Mouse (Mus musculus): ENCODE measurements around the gene Ptprn2. TPM values are rescaled to one million over a fixed set of nuclear protein-coding genes. Genes with fewer than 3 reads are reported as not detected.

The Ptprn2 gene
- polyA plus RNA-seq, 1 experiment from 2014 or later = 0.30 TPM

DNA sequence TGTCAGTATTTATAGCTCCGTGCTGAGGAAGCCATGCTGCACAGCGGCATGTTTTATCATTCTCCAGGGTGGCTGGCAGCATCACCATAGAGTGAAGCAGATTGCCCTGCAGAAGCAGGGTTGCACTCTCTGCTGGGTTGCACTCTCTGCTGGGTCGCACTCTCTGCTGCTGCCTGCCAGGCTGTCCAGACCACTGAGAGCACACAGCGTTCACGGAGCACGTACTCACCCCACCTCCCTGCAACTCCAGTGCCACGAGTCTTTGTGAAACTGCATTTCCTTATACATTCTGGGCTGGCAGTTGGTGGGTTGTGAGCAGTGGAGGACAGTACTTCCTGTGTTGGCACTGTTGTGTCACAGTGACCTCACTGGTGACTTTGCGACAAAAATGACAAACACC is 108.9 kb downstream of the Ptprn2 start:
- no peaks in the 10 kb centered on the region for H3K4me1 ChIP-seq (ENCODE audit: insufficient read depth)
- no peak for DNase-seq
- no peak for TF ChIP-seq CTCF (IDR thresholded peaks at IDR 0.05; ENCODE audit: low read depth)
- 75% methylated on average over 8 of the region's 8 CpGs for WGBS
- no peaks in the 10 kb centered on the region for H3K9me3 ChIP-seq (ENCODE audit: low read depth, low read length)
- H3K27me3 ChIP-seq (ENCODE audit: insufficient read depth, low read length) = no peaks in the 10 kb centered on the region
- H3K9ac ChIP-seq = no peak overlapping the region
- no peak overlapping the region for H3K4me3 ChIP-seq (ENCODE audit: low read depth, low read length)
- no peak for ATAC-seq (ENCODE audit: insufficient read depth)
- H3K36me3 ChIP-seq (ENCODE audit: insufficient read depth) = no peaks in the 10 kb centered on the region
- H3K27ac ChIP-seq (ENCODE audit: low read depth) = no peak overlapping the region
- H3K4me2 ChIP-seq = no peak overlapping the region

DNA sequence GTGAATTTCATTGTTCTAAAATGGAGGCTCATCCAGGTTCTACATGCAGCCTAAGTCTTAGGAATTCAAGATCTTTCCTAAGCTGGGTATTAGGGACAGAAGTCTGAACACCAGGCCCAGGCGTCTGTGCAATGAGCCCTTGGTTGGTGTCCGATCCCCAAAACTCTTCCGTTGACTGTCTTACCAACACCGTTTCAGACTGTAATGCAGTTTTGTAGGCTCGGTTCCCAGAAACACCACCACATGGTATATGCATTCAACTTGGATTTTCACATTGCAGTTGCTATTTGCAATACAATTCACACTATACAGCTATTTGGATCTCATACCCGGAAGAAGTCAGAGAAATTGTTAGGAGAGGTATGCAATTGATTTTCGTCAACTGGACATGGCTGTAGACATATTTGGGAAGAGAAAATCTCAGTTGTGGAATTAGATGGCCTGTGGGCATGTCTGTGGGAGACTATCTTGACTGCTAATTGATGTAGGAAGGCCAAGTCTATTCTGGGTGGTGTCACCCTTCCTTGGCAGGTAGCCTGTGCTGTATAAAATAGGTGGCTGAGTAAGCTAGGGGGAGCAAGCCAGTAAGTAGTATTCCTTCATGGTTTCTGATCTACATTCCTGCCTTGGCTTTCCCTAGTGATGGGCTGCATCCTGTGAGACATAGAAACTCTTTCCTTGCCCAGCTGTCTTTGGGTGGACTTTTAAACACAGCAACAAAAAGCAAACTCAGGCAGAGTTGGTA is 109.5 kb downstream of the Ptprn2 start:
- TF ChIP-seq CTCF (IDR thresholded peaks at IDR 0.05; ENCODE audit: low read depth) = no peak
- Histone ChIP-seq H3K4me3 (ENCODE audit: low read depth, low read length) (no peak overlapping the region), H3K4me2 (no peak overlapping the region), H3K9me3 (ENCODE audit: low read depth, low read length) (no peaks in the 10 kb centered on the region), H3K36me3 (ENCODE audit: insufficient read depth) (no peaks in the 10 kb centered on the region), H3K4me1 (ENCODE audit: insufficient read depth) (no peaks in the 10 kb centered on the region), H3K27ac (ENCODE audit: low read depth) (no peak overlapping the region), H3K27me3 (ENCODE audit: insufficient read depth, low read length) (no peaks in the 10 kb centered on the region), H3K9ac (no peak overlapping the region)
- WGBS = 89% methylated on average over 7 of the region's 7 CpGs
- DNase-seq (no peak), ATAC-seq (ENCODE audit: insufficient read depth) (no peak)

DNA sequence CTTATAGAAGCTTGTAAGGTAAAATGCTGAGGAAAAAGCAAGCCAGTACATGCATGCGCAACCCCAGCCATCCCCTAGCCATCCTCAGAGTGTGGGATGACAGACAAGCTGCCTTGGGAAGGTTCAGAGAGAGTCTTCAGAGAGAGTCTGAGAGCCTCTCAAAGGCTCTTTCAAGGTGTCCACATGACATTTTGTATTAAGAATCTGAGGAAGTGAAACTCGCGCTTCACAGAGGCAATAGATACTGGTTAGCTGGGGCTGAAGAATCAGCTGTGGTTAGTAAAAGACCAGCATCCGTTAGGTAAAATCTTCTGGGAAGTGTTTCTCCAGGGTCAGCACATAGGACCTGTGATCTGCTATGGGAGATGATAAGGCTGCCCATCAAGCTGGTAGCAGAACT is 110.2 kb downstream of the Ptprn2 start:
- Histone ChIP-seq H3K4me1 (ENCODE audit: insufficient read depth) (no peaks in the 10 kb centered on the region), H3K27ac (ENCODE audit: low read depth) (no peak overlapping the region), H3K9me3 (ENCODE audit: low read depth, low read length) (no peaks in the 10 kb centered on the region), H3K9ac (no peak overlapping the region), H3K4me3 (ENCODE audit: low read depth, low read length) (no peak overlapping the region), H3K27me3 (ENCODE audit: insufficient read depth, low read length) (no peaks in the 10 kb centered on the region), H3K36me3 (ENCODE audit: insufficient read depth) (no peaks in the 10 kb centered on the region), H3K4me2 (no peak overlapping the region)
- DNase-seq (no peak), ATAC-seq (ENCODE audit: insufficient read depth) (no peak)
- TF ChIP-seq CTCF (IDR thresholded peaks at IDR 0.05; ENCODE audit: low read depth) = no peak
- WGBS = 88% methylated on average over 4 of the region's 4 CpGs

GRCm38 (mm10) chr12:116596993-116597392 is 111.5 kb downstream of the Ptprn2 start:
- Histone ChIP-seq H3K27me3 (ENCODE audit: insufficient read depth, low read length) (no peaks in the 10 kb centered on the region), H3K4me1 (ENCODE audit: insufficient read depth) (no peaks in the 10 kb centered on the region), H3K9me3 (ENCODE audit: low read depth, low read length) (no peaks in the 10 kb centered on the region), H3K27ac (ENCODE audit: low read depth) (no peak overlapping the region), H3K4me2 (no peak overlapping the region), H3K4me3 (ENCODE audit: low read depth, low read length) (no peak overlapping the region), H3K9ac (no peak overlapping the region), H3K36me3 (ENCODE audit: insufficient read depth) (no peaks in the 10 kb centered on the region)
- DNase-seq (no peak), ATAC-seq (ENCODE audit: insufficient read depth) (no peak)
- 87% methylated on average over 20 of the region's 20 CpGs for WGBS
- TF ChIP-seq CTCF (IDR thresholded peaks at IDR 0.05; ENCODE audit: low read depth) = no peak

DNA sequence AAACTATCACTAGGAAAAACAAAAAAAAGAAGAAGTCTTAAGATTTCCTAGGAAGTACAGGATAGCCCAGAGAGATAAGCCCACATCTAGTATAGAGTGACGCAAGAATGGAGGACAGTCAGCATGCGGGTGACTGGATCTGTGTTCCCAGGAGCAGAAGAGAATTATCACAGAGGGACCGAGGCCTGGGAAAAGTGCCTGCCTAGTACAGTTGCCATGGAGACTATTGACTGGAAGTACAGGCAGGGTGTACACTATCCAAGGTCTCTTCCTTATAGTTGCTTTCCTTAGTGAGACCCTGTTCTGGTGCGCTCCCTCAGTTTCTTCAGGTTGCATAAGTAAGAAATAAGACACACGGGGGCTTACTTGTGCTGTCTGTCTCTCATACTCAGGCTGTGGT is 112.2 kb downstream of the Ptprn2 start:
- Histone ChIP-seq H3K4me2 (no peak overlapping the region), H3K36me3 (ENCODE audit: insufficient read depth) (no peaks in the 10 kb centered on the region), H3K9me3 (ENCODE audit: low read depth, low read length) (no peaks in the 10 kb centered on the region), H3K9ac (no peak overlapping the region), H3K4me1 (ENCODE audit: insufficient read depth) (no peaks in the 10 kb centered on the region), H3K27me3 (ENCODE audit: insufficient read depth, low read length) (no peaks in the 10 kb centered on the region), H3K27ac (ENCODE audit: low read depth) (no peak overlapping the region), H3K4me3 (ENCODE audit: low read depth, low read length) (no peak overlapping the region)
- TF ChIP-seq CTCF (IDR thresholded peaks at IDR 0.05; ENCODE audit: low read depth) = no peak
- DNase-seq (no peak), ATAC-seq (ENCODE audit: insufficient read depth) (no peak)
- WGBS = 80% methylated on average over 5 of the region's 5 CpGs

DNA sequence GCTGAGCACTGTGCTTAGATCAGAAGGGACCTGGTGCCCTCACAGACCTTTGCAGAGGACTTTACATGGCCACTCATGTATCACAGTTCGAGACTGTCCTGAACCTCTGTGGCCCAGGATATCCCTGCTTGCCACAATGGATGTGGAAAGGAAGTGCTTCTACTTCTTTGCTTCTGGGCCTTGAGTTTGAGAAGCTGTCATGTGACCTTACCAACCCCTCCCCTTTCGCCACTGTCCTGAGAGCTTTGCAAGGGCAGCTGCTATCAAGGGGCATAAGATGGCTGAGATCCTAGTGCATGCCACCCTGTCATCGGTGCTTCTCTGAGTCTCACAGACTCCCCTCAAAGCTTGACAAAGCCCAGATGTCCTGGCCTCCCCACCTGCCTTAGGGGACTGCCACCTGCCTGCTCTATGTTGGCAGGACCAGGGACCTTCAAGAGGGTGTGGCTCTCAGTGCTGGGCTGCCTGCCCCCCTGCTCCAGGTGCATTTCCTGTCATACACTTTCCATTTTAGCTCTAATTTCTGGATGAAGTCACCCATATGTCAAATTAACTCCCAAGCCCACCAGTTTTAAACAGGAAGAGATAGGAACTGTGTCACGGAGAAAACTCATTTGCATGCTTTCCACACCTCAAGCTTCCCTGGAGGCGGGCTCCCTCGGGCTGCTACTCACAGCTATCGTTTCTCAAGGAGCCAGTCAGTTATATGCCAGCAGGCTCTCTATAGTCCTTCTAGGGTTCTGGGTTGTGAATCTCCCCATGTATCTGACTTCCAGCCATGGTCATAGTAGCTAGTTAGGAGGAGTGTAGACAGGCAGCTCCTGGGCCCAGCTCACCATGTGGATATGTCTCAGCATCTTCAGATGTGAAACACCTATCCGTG is 112.8 kb downstream of the Ptprn2 start:
- Histone ChIP-seq H3K9ac (no peak overlapping the region), H3K27ac (ENCODE audit: low read depth) (no peak overlapping the region), H3K4me1 (ENCODE audit: insufficient read depth) (no peaks in the 10 kb centered on the region), H3K4me3 (ENCODE audit: low read depth, low read length) (no peak overlapping the region), H3K36me3 (ENCODE audit: insufficient read depth) (no peaks in the 10 kb centered on the region), H3K27me3 (ENCODE audit: insufficient read depth, low read length) (no peaks in the 10 kb centered on the region), H3K4me2 (no peak overlapping the region), H3K9me3 (ENCODE audit: low read depth, low read length) (no peaks in the 10 kb centered on the region)
- DNase-seq (no peak), ATAC-seq (ENCODE audit: insufficient read depth) (peak; percentile 21; the same call in 1 of the 2 replicates)
- WGBS = 74% methylated on average over 8 of the region's 8 CpGs
- no peak for TF ChIP-seq CTCF (IDR thresholded peaks at IDR 0.05; ENCODE audit: low read depth)

GRCm38 (mm10) chr12:116599537-116599936 is 114.0 kb downstream of the Ptprn2 start:
- no peak overlapping the region for H3K4me2 ChIP-seq
- H3K27me3 ChIP-seq (ENCODE audit: insufficient read depth, low read length) = no peaks in the 10 kb centered on the region
- H3K9ac ChIP-seq = no peak overlapping the region
- H3K9me3 ChIP-seq (ENCODE audit: low read depth, low read length) = no peaks in the 10 kb centered on the region
- WGBS = 67% methylated on average over 1 of the region's 1 CpGs
- H3K4me3 ChIP-seq (ENCODE audit: low read depth, low read length) = no peak overlapping the region
- TF ChIP-seq CTCF (IDR thresholded peaks at IDR 0.05; ENCODE audit: low read depth) = no peak
- H3K27ac ChIP-seq (ENCODE audit: low read depth) = no peak overlapping the region
- DNase-seq (no peak), ATAC-seq (ENCODE audit: insufficient read depth) (no peak)
- H3K36me3 ChIP-seq (ENCODE audit: insufficient read depth) = no peaks in the 10 kb centered on the region
- H3K4me1 ChIP-seq (ENCODE audit: insufficient read depth) = no peaks in the 10 kb centered on the region

Data from lung, embryonic 14.5 days (tissue).